Mouse (Mus musculus) C2C12 (cell line): ENCODE results near the gene Cadm1. TPM values are rescaled to one million over a fixed set of nuclear protein-coding genes. Genes with fewer than 3 reads are reported as not detected.

Source experiments
- H3K27me3 ChIP-seq: one replicate; pipeline ENCODE4 v1.6.1; 2011; ENCODE audit not compliant: control insufficient read depth, insufficient read depth, insufficient read length
- H3K36me3 ChIP-seq: one replicate; pipeline ENCODE4 v1.6.1; 2011; ENCODE audit not compliant: control insufficient read depth, insufficient read depth
- H3K4me3 ChIP-seq: one replicate; pipeline ENCODE4 v1.5.1; 2011; ENCODE audit warnings: mild to moderate bottlenecking, control low read depth; ENCODE audit not compliant: poor library complexity, insufficient read depth, severe bottlenecking
- H3K79me2 ChIP-seq: one replicate; pipeline ENCODE4 v1.6.1; 2011; ENCODE audit not compliant: control insufficient read depth, insufficient read depth
- H3K79me3 ChIP-seq: one replicate; pipeline ENCODE4 v1.6.1; 2011; ENCODE audit warnings: low read depth, control low read depth
- H3ac ChIP-seq: one replicate; pipeline ENCODE3; 2011; ENCODE audit warnings: low read depth; ENCODE audit not compliant: control insufficient read depth, insufficient read length
- CEBPB ChIP-seq: IDR thresholded peaks from one replicate; pipeline ENCODE4 v1.6.1; 2011; ENCODE audit warnings: low read depth, mild to moderate bottlenecking, control low read depth, moderate library complexity
- CTCF ChIP-seq: IDR thresholded peaks from one replicate; pipeline ENCODE4 v1.5.1; 2011; ENCODE audit not compliant: control insufficient read depth, insufficient read depth, insufficient read length
- FOSL1 ChIP-seq: IDR thresholded peaks from one replicate; pipeline ENCODE4 v1.8.0; 2011; ENCODE audit warnings: mild to moderate bottlenecking, low read length; ENCODE audit not compliant: poor library complexity, insufficient read depth, severe bottlenecking
- MAX ChIP-seq: IDR thresholded peaks from one replicate; pipeline ENCODE4 v1.6.1; 2011; ENCODE audit warnings: mild to moderate bottlenecking, control low read depth
- MYOD1 ChIP-seq: IDR thresholded peaks from one replicate; pipeline ENCODE4 v1.6.1; 2011; ENCODE audit warnings: low read depth; ENCODE audit not compliant: control insufficient read depth, insufficient read length
- MYOG ChIP-seq: IDR thresholded peaks from one replicate; pipeline ENCODE4 v1.6.1; 2011; ENCODE audit not compliant: control insufficient read depth, insufficient read length; ENCODE audit errors: extremely low read depth
- USF1 ChIP-seq: IDR thresholded peaks from one replicate; pipeline ENCODE4 v1.6.1; 2011; ENCODE audit warnings: low read depth, mild to moderate bottlenecking, control low read depth, moderate library complexity
- polyA plus RNA-seq: library from polyadenylated mRNA; unstranded; fragments of >200 nt; fragmentation: generic; extraction: Trizol; gene quantifications from one replicate; pipeline ENCODE4 v1.2.1, GENCODE M21; 2012; ENCODE audit warnings: missing spikeins

Gene Cadm1
- polyA plus RNA-seq, 1 experiment, result 41.8 TPM

DNA sequence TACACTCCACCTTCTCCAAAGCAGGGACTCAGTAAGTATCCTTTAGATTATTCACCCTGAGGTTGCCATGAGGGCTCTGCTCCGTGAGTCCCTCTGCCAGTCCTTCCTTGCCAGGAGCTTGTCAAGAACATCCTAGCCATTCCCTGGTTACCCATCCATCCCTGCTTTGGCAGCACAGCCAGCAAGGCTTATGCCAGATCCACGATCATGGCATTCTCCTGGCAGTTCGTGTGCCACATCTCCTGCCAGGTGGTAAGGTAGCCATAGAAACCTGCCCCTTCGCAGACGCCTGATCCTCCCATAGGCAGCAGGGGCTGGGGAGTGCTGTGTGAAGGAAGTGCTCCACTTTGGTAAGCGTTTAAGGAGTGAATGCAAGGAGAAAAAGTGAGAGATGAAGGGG lies 313.4 kb downstream of the Cadm1 start:
- Histone ChIP-seq H3K79me2 (no peaks in the 10 kb centered on the region), H3K27me3 (no peaks in the 10 kb centered on the region), H3K4me3 (no peak overlapping the region), H3K36me3 (no peaks in the 10 kb centered on the region), H3K79me3 (no peaks in the 10 kb centered on the region), H3ac (no peak overlapping the region)
- TF ChIP-seq CEBPB (no peak), MAX (no peak), CTCF (no peak), USF1 (no peak), FOSL1 (no peak), MYOD1 (no peak), MYOG (no peak)

DNA sequence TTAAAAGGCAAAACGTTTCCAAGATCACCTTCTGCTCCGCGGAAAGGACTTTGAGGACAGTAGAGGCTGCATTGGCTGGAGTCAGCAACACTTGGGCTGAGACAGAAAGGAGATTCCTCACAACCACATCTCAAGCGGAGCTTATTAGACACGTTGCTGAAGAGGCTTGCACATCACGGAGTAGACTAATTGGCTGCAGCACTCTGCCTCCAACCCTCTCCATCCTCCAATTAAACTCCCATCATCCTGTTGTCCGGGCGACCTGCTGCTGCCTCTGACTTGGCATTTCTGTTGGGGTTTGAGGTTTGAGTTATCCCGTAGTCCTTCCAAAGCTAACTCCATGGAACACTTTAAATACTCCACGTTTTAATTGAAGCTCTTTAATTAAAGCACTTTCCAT lies 316.3 kb downstream of the Cadm1 start:
- no peak overlapping the region for H3ac ChIP-seq
- TF ChIP-seq MAX (no peak), USF1 (no peak), CEBPB (no peak), FOSL1 (no peak), MYOG (no peak), MYOD1 (no peak), CTCF (no peak)
- no peaks in the 10 kb centered on the region for H3K27me3 ChIP-seq
- no peak overlapping the region for H3K4me3 ChIP-seq
- H3K36me3 ChIP-seq, result no peaks in the 10 kb centered on the region
- H3K79me3 ChIP-seq, result no peaks in the 10 kb centered on the region
- H3K79me2 ChIP-seq, result no peaks in the 10 kb centered on the region

DNA sequence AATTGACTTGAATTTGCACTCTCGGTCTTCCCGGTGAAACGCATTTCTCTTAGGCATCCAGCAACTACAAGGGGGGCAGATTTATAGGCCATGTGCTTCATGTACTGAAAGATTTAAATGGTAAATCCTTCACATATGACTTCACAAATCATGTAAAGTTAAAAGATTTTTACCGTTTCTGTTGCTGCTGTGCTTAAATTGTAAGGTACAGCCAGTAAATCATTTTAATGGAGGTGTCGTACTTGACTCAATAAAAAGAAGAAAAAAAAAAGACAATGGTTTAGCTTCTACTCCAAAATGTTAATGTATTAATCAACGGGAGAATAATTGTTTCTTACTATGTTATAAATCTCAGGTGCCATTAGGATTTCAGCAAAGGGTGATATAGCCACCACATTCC lies 317.0 kb downstream of the Cadm1 start:
- TF ChIP-seq MAX (no peak), MYOG (no peak), USF1 (no peak), FOSL1 (no peak), MYOD1 (no peak), CEBPB (no peak), CTCF (no peak)
- Histone ChIP-seq H3K79me3 (no peaks in the 10 kb centered on the region), H3K36me3 (no peaks in the 10 kb centered on the region), H3K27me3 (no peaks in the 10 kb centered on the region), H3ac (no peak overlapping the region), H3K79me2 (no peaks in the 10 kb centered on the region), H3K4me3 (no peak overlapping the region)

DNA sequence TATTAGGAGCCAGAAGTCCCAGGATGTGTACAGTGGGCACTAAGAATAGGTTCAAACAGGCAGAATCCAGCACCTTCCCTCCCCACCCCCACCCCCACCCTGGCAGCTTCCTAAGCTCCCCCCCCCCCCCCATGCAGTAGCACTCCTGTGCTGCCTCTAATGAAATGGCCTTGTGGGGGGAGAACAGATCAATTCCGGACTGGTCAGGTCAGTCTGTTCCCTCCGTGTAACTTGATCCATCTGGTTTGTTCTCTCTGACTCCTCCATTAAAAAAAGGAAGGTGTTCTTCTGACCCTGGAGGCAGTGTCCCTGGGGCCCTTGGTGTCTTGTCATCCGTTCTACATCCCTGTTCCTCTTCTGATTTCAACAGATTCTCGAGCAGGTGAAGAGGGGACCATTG lies 317.8 kb downstream of the Cadm1 start:
- H3K36me3 ChIP-seq, result no peaks in the 10 kb centered on the region
- no peaks in the 10 kb centered on the region for H3K79me3 ChIP-seq
- no peak overlapping the region for H3K4me3 ChIP-seq
- no peaks in the 10 kb centered on the region for H3K27me3 ChIP-seq
- no peak overlapping the region for H3ac ChIP-seq
- TF ChIP-seq CEBPB (no peak), USF1 (no peak), CTCF (no peak), MYOD1 (no peak), FOSL1 (no peak), MYOG (no peak), MAX (no peak)
- no peaks in the 10 kb centered on the region for H3K79me2 ChIP-seq

DNA sequence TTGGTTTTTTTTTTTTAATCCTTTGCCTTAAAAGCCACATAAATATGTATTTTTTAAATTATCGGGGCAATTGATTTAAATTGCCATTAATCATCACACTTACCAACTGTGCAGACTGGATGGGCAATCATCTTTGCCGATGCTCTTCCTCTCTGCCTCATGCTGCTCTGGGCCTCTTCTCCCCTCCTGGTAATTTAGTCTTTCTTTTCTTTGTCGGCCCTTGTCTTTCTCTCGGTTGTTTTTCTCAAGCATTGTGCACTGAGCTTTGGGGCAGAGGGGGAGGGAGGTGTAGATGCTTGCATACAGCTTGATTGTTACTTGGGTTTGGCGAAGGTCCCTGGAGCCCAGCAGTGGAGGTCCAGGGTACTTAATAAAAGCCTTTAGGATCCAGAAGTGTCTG lies 318.8 kb downstream of the Cadm1 start:
- Histone ChIP-seq H3K4me3 (no peak overlapping the region), H3K27me3 (no peaks in the 10 kb centered on the region), H3K79me3 (no peaks in the 10 kb centered on the region), H3K36me3 (no peaks in the 10 kb centered on the region), H3ac (no peak overlapping the region), H3K79me2 (no peaks in the 10 kb centered on the region)
- no peak for TF ChIP-seq FOSL1
- TF ChIP-seq MYOG, result no peak
- TF ChIP-seq MAX, result no peak
- no peak for TF ChIP-seq CEBPB
- TF ChIP-seq CTCF, result no peak
- no peak for TF ChIP-seq MYOD1
- no peak for TF ChIP-seq USF1

DNA sequence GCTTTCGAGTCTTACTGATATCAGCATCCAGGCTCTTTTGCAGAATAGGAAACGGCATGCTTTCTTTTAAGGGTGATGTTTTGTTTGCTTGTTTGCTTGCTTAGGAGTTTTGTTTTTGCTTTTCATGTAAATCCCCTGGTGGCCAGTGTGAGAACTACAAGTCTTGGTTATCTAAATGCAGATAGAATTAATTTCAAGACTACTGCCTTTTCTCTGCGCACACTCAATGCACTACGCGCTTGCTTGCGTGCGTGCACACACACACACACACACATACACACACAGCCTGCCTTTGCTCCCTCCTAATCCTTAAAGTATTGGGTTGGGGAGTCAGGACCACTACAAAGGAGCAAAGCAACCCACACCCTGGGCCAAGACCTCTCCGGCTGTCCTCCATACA lies 326.3 kb downstream of the Cadm1 start:
- no peak overlapping the region for H3K4me3 ChIP-seq
- TF ChIP-seq CTCF, result no peak
- no peak for TF ChIP-seq MAX
- TF ChIP-seq USF1, result no peak
- no peak for TF ChIP-seq FOSL1
- no peak for TF ChIP-seq MYOD1
- no peak for TF ChIP-seq CEBPB
- no peak for TF ChIP-seq MYOG
- no peaks in the 10 kb centered on the region for H3K27me3 ChIP-seq
- no peaks in the 10 kb centered on the region for H3K36me3 ChIP-seq
- no peak overlapping the region for H3ac ChIP-seq
- H3K79me2 ChIP-seq, result no peaks in the 10 kb centered on the region
- no peaks in the 10 kb centered on the region for H3K79me3 ChIP-seq

DNA sequence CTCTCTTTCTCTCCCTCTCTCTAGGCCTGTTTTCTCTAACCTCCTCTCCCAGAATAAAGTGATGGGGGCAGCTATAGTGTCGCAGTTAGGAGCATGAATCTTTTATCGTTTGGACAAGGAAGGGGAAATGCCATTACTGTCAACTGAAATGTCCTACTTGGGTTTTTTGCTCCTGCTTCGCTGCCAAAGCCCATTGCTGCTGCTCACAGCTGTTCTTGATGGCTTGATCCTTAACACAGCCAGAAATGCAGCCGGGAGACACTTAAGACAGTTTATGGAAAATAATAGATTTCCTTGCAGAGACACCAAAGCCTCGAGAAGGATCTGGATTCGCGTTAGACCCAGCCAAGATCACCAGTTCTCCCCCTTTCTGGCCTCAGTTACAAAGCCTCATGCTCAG lies 327.3 kb downstream of the Cadm1 start:
- H3ac ChIP-seq, result no peak overlapping the region

More for the DNA sequence above, 327.3 kb downstream of the Cadm1 start:
- Histone ChIP-seq H3K27me3 (no peaks in the 10 kb centered on the region), H3K79me2 (no peaks in the 10 kb centered on the region), H3K4me3 (no peak overlapping the region), H3K79me3 (no peaks in the 10 kb centered on the region), H3K36me3 (no peaks in the 10 kb centered on the region)
- TF ChIP-seq MAX (no peak), USF1 (no peak), MYOG (no peak), MYOD1 (no peak), FOSL1 (no peak), CTCF (no peak), CEBPB (no peak)
